Mouse (Mus musculus) liver, adult 2 months (tissue): Measurements from ENCODE around the gene Gsk3a.

ENCODE experiments used
- CTCF ChIP-seq: fragments of 200-500 bp; IDR thresholded peaks from 2 replicates; pipeline ENCODE4 v1.5.1; 2011; ENCODE audit warnings: low read depth, low read length, control low read depth
- POLR2A ChIP-seq: fragments of 200-500 bp; IDR thresholded peaks from 2 replicates; pipeline ENCODE4 v1.6.1; 2011; ENCODE audit warnings: low read length, control low read depth; ENCODE audit not compliant: insufficient read depth; ENCODE audit errors: extremely low read depth

DNA sequence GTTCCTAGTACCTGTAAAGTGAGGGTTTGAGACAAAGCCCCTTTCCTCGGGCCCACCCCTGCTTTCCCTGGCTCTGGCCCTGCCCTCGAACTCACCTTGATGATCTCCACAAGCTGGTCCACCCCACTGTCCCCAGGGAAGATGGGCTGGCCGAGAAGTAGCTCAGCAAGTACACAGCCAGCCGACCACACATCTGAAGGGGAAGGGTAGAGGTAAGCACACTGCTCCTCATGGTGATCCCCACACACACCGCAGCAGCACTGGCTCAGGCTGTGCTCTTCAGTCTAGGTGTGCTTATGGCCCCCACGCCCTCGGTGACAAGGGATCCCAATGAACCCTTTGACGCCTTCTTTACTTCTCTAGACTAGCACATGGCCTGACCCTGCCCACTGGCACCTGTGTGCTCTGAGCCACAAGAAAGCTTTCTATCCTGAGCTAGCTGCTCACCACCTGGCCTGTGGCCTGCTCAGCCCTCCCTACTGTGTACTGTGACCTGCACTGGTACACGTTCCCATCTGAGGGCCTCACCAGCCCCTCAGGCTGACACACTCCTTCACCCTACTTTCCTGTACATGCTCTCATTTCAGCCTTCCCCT lies 6.9 kb downstream of the Gsk3a start:
- TF ChIP-seq CTCF (no peak), POLR2A (no peak)
